Mouse (Mus musculus): ENCODE data around the gene Epb41l3. TPM values are rescaled to one million over a fixed set of nuclear protein-coding genes. Genes with fewer than 3 reads are reported as not detected.

Epb41l3 gene
- polyA plus RNA-seq, 1 experiment: 8.4 TPM

DNA sequence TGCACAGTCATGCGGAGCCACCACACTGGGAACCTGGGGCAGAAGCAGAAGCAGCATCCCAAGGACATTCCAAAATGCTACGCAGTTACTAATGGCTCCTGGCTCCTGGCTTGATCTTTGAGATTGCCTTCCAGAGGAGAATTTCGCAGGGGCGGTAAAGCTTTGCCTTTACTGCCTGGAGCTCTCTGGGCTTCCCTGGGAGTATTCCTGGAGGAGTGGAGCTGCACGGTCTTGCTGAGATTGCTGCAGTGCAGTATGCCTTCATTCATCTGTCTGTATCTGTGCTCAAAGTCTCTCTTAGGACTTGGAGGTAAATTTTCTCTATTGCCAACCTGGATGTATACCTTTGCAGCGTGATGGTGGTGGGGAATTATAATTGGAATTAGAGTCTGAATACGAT is 52.0 kb downstream of the Epb41l3 start:
- TF ChIP-seq POLR2A (IDR thresholded peaks at IDR 0.05; ENCODE audit: control insufficient read depth, extremely low read depth, insufficient read depth, low read length, poor library complexity): no peak
- TF ChIP-seq CTCF (IDR thresholded peaks at IDR 0.05; ENCODE audit: borderline replicate concordance, control insufficient read depth, extremely low read depth, insufficient read depth, low read length, poor library complexity): no peak
- WGBS: 81% methylated on average over 7 of the region's 7 CpGs

DNA sequence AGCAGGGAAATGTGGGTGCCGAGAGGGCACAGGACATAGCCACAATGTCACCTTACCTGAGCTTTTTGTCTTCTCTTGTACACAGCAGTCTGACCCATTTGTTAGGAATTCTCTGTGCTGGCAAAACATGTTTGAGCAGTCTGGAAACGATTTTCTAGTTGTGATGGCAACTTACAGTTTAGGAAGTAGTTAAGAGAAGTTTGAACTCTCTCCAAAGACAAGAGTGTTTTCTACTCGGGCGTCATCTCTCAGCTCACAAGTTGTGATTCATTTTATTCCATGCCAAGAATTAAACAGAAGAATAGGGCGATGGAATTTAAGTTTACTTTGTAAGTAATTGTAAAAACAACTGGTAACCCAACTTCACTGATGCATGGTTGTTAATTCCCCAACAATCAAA is 52.5 kb downstream of the Epb41l3 start:
- 69% methylated on average over 5 of the region's 5 CpGs for WGBS
- TF ChIP-seq POLR2A (IDR thresholded peaks at IDR 0.05; ENCODE audit: control insufficient read depth, extremely low read depth, insufficient read depth, low read length, poor library complexity) (no peak), CTCF (IDR thresholded peaks at IDR 0.05; ENCODE audit: borderline replicate concordance, control insufficient read depth, extremely low read depth, insufficient read depth, low read length, poor library complexity) (no peak)
- no peaks in the 10 kb centered on the region for H3K36me3 ChIP-seq (ENCODE audit: control insufficient read depth, insufficient read depth, low read length)
- no peak overlapping the region for H3K4me3 ChIP-seq (ENCODE audit: control insufficient read depth, insufficient read depth, low read length)
- no peak overlapping the region for H3K27ac ChIP-seq (ENCODE audit: control insufficient read depth, insufficient read depth, low read length)
- H3K27me3 ChIP-seq (ENCODE audit: control insufficient read depth, insufficient read depth, low read length): no peaks in the 10 kb centered on the region
- H3K4me1 ChIP-seq (replicated peaks; ENCODE audit: control insufficient read depth, insufficient read depth, low read length): no peaks in the 10 kb centered on the region
- no peak for DNase-seq

More for the DNA sequence above, 52.0 kb downstream of the Epb41l3 start:
- Histone ChIP-seq H3K36me3 (ENCODE audit: control insufficient read depth, insufficient read depth, low read length) (no peaks in the 10 kb centered on the region), H3K27me3 (ENCODE audit: control insufficient read depth, insufficient read depth, low read length) (no peaks in the 10 kb centered on the region), H3K4me3 (ENCODE audit: control insufficient read depth, insufficient read depth, low read length) (no peak overlapping the region), H3K27ac (ENCODE audit: control insufficient read depth, insufficient read depth, low read length) (no peak overlapping the region), H3K4me1 (replicated peaks; ENCODE audit: control insufficient read depth, insufficient read depth, low read length) (no peaks in the 10 kb centered on the region)
- no peak for DNase-seq

DNA sequence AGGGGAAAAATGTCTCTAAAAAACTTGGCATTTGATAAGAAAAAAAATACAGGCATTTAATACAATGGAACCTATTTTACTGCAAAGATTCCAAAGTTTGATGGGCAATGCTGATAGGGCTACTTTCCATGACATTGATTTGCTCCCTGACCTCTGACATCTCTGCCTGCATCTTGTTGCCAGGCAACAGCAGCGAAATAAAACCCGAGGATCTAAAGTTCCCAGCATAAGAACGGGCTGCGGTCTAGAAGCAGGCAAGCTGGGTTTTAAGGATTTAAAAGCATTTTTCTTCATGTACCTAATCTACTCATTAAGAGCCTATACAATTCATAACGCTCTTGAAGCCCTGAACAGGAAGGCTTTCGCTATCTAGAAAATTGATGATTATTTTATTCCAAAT is 54.0 kb downstream of the Epb41l3 start:
- Histone ChIP-seq H3K36me3 (ENCODE audit: control insufficient read depth, insufficient read depth, low read length) (no peaks in the 10 kb centered on the region), H3K27me3 (ENCODE audit: control insufficient read depth, insufficient read depth, low read length) (no peaks in the 10 kb centered on the region), H3K27ac (ENCODE audit: control insufficient read depth, insufficient read depth, low read length) (no peak overlapping the region), H3K4me3 (ENCODE audit: control insufficient read depth, insufficient read depth, low read length) (no peak overlapping the region), H3K4me1 (replicated peaks; ENCODE audit: control insufficient read depth, insufficient read depth, low read length) (no peaks in the 10 kb centered on the region)
- TF ChIP-seq POLR2A (IDR thresholded peaks at IDR 0.05; ENCODE audit: control insufficient read depth, extremely low read depth, insufficient read depth, low read length, poor library complexity) (no peak), CTCF (IDR thresholded peaks at IDR 0.05; ENCODE audit: borderline replicate concordance, control insufficient read depth, extremely low read depth, insufficient read depth, low read length, poor library complexity) (no peak)
- WGBS: 77% methylated on average over 6 of the region's 6 CpGs
- no peak for DNase-seq

DNA sequence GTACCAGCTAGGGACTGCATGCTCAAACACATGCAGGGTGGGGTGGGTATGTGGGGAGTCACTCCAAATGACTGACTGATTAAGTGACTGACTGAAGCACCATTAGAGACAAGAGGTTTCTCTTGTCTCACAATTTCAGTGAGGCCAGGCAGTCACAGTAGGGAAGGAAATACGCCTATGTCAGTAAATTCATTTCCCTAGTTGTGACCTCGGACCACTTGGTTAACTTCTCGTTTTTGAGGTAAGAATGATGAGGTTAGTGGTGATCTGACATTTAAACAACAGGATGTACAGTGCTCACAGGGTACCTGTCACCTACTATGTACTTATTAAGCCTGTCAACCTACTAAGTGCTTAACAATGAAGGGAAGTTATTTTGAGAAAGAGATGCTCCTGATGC is 67.5 kb downstream of the Epb41l3 start:
- Histone ChIP-seq H3K27me3 (ENCODE audit: control insufficient read depth, insufficient read depth, low read length) (no peaks in the 10 kb centered on the region), H3K4me3 (ENCODE audit: control insufficient read depth, insufficient read depth, low read length) (no peak overlapping the region), H3K27ac (ENCODE audit: control insufficient read depth, insufficient read depth, low read length) (no peak overlapping the region), H3K36me3 (ENCODE audit: control insufficient read depth, insufficient read depth, low read length) (no peaks in the 10 kb centered on the region), H3K4me1 (replicated peaks; ENCODE audit: control insufficient read depth, insufficient read depth, low read length) (no peaks in the 10 kb centered on the region)
- TF ChIP-seq POLR2A (IDR thresholded peaks at IDR 0.05; ENCODE audit: control insufficient read depth, extremely low read depth, insufficient read depth, low read length, poor library complexity) (no peak), CTCF (IDR thresholded peaks at IDR 0.05; ENCODE audit: borderline replicate concordance, control insufficient read depth, extremely low read depth, insufficient read depth, low read length, poor library complexity) (no peak)
- DNase-seq: no peak
- 19% methylated on average over 3 of the region's 3 CpGs for WGBS

DNA sequence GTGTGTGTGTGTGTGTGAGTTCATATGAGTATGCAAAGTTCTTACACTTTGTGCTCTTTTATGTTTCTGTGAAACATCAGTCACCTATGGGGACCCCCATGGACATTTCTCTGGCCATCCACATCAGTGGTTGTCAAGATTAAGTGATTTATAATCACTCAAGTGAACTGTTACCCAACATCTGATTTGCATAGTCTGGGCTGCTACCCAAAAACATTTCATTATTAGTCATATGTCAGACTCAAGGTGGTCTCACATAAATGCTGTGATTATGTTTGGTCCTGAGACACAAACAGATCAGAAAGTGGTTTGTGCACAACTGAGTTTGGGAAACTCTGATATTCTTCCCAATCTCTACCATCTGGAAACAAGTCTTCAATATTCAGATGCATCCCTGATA is 75.3 kb downstream of the Epb41l3 start:
- H3K36me3 ChIP-seq (ENCODE audit: control insufficient read depth, insufficient read depth, low read length): no peaks in the 10 kb centered on the region
- no peak for DNase-seq
- no peak overlapping the region for H3K27ac ChIP-seq (ENCODE audit: control insufficient read depth, insufficient read depth, low read length)
- H3K4me1 ChIP-seq (replicated peaks; ENCODE audit: control insufficient read depth, insufficient read depth, low read length): no peaks in the 10 kb centered on the region
- no peaks in the 10 kb centered on the region for H3K27me3 ChIP-seq (ENCODE audit: control insufficient read depth, insufficient read depth, low read length)
- TF ChIP-seq CTCF (IDR thresholded peaks at IDR 0.05; ENCODE audit: borderline replicate concordance, control insufficient read depth, extremely low read depth, insufficient read depth, low read length, poor library complexity) (no peak), POLR2A (IDR thresholded peaks at IDR 0.05; ENCODE audit: control insufficient read depth, extremely low read depth, insufficient read depth, low read length, poor library complexity) (no peak)
- H3K4me3 ChIP-seq (ENCODE audit: control insufficient read depth, insufficient read depth, low read length): no peak overlapping the region

DNA sequence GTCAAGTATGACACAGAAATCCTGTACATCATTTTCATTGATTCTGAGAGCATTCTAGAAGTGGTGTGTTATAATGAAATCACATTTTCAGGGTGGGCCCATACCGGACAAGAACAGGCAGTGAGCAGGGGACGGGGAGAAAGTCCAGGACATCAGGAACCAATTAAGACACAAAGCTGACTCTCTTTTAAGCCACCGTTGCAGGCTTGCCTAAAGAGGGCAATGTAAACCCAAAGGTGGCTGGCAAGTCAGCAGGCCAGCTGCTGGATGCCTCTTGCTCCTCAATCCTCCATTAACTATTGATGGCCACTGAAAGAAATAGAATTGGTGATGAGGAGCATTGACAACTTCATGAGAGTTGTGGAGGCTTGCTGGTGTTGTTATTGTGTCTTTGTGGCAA is 75.8 kb downstream of the Epb41l3 start:
- Histone ChIP-seq H3K4me1 (replicated peaks; ENCODE audit: control insufficient read depth, insufficient read depth, low read length) (no peaks in the 10 kb centered on the region), H3K36me3 (ENCODE audit: control insufficient read depth, insufficient read depth, low read length) (no peaks in the 10 kb centered on the region), H3K27me3 (ENCODE audit: control insufficient read depth, insufficient read depth, low read length) (no peaks in the 10 kb centered on the region), H3K27ac (ENCODE audit: control insufficient read depth, insufficient read depth, low read length) (no peak overlapping the region), H3K4me3 (ENCODE audit: control insufficient read depth, insufficient read depth, low read length) (no peak overlapping the region)
- TF ChIP-seq POLR2A (IDR thresholded peaks at IDR 0.05; ENCODE audit: control insufficient read depth, extremely low read depth, insufficient read depth, low read length, poor library complexity): no peak
- no peak for TF ChIP-seq CTCF (IDR thresholded peaks at IDR 0.05; ENCODE audit: borderline replicate concordance, control insufficient read depth, extremely low read depth, insufficient read depth, low read length, poor library complexity)
- 50% methylated on average over 3 of the region's 3 CpGs for WGBS
- no peak for DNase-seq

DNA sequence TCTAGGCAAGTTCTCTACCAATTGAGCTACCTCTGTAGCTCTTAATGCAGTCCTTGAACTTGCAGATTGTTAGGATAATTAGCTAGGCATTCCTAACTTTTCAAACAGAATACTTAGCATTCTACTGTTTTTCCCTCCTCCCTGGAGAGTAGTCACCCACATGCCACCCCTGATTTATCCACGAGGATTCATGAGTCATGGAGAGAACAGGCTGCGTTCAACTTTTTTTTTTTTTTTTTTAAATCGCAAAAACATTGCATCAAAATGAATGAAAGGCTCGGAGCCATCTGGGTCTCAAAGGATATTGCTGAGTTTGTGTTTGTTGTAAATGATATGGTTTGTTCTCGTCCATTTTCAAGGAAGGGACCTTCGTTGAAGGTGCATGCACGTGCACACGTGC is 79.6 kb downstream of the Epb41l3 start:
- no peaks in the 10 kb centered on the region for H3K4me1 ChIP-seq (replicated peaks; ENCODE audit: control insufficient read depth, insufficient read depth, low read length)
- no peak overlapping the region for H3K27ac ChIP-seq (ENCODE audit: control insufficient read depth, insufficient read depth, low read length)
- no peaks in the 10 kb centered on the region for H3K36me3 ChIP-seq (ENCODE audit: control insufficient read depth, insufficient read depth, low read length)
- no peak for TF ChIP-seq POLR2A (IDR thresholded peaks at IDR 0.05; ENCODE audit: control insufficient read depth, extremely low read depth, insufficient read depth, low read length, poor library complexity)
- no peak for TF ChIP-seq CTCF (IDR thresholded peaks at IDR 0.05; ENCODE audit: borderline replicate concordance, control insufficient read depth, extremely low read depth, insufficient read depth, low read length, poor library complexity)
- no peak for DNase-seq
- no peak overlapping the region for H3K4me3 ChIP-seq (ENCODE audit: control insufficient read depth, insufficient read depth, low read length)
- H3K27me3 ChIP-seq (ENCODE audit: control insufficient read depth, insufficient read depth, low read length): no peaks in the 10 kb centered on the region; the same call in 1 of the 2 replicates
- WGBS: 88% methylated on average over 8 of the region's 8 CpGs
